Mouse (Mus musculus): ENCODE measurements around the gene Polr2l. TPM values are rescaled to one million over a fixed set of nuclear protein-coding genes. Genes with fewer than 3 reads are reported as not detected.

The Polr2l gene
- total and polyA plus RNA-seq, 2 experiments from 2014 or later: 17.4 to 81.3 TPM

- H3K36me3 ChIP-seq (replicated peaks; ENCODE audit: control insufficient read depth, insufficient read depth, low read length): 0 out of 2 replicates have a peak, but pooled peaks cover 3% of the 10 kb centered on the region
- no peak overlapping the region for H3K9ac ChIP-seq (replicated peaks; ENCODE audit: low read depth, low read length)
- WGBS: 91% methylated on average over 5 of the region's 5 CpGs
- DNase-seq (ENCODE audit: low spot score) (no peak), ATAC-seq (ENCODE audit: insufficient read depth, low read depth) (no peak)
- H3K4me3 ChIP-seq (ENCODE audit: low read depth, low read length): no peak overlapping the region
- H3K4me2 ChIP-seq (ENCODE audit: low read depth, low read length): no peak overlapping the region
- no peaks in the 10 kb centered on the region for H3K9me3 ChIP-seq (replicated peaks; ENCODE audit: control insufficient read depth, low read length)
- H3K27ac ChIP-seq (ENCODE audit: low read depth): no peak overlapping the region
- peaks cover 3% of the 10 kb centered on the region; the same call in 1 of the 2 replicates for H3K4me1 ChIP-seq (ENCODE audit: control insufficient read depth, insufficient read depth)
- no peaks in the 10 kb centered on the region for H3K27me3 ChIP-seq (ENCODE audit: control insufficient read depth, insufficient read depth, low read length)
- no peak for TF ChIP-seq EP300 (IDR thresholded peaks at IDR 0.05; ENCODE audit: low read depth)
These were observed 27.6 kb upstream of the Polr2l start for GRCm38 (mm10) chr7:141502556-141502905.

GRCm38 (mm10) chr7:141501820-141502555, 27.1 kb upstream of the Polr2l start:
- no peak overlapping the region for H3K4me2 ChIP-seq (ENCODE audit: low read depth, low read length)
- ATAC-seq (ENCODE audit: insufficient read depth, low read depth) (no peak), DNase-seq (ENCODE audit: low spot score) (no peak)
- no peak for TF ChIP-seq CTCF (IDR thresholded peaks at IDR 0.05; ENCODE audit: low read depth)
- TF ChIP-seq EP300 (IDR thresholded peaks at IDR 0.05; ENCODE audit: low read depth): no peak
- no peaks in the 10 kb centered on the region for H3K27me3 ChIP-seq (ENCODE audit: control insufficient read depth, insufficient read depth, low read length)
- 84% methylated on average over 7 of the region's 7 CpGs for WGBS
- no peak overlapping the region for H3K4me3 ChIP-seq (ENCODE audit: low read depth, low read length)
- H3K9me3 ChIP-seq (replicated peaks; ENCODE audit: control insufficient read depth, low read length): no peaks in the 10 kb centered on the region
- H3K36me3 ChIP-seq (replicated peaks; ENCODE audit: control insufficient read depth, insufficient read depth, low read length): 0 out of 2 replicates have a peak, but pooled peaks cover 3% of the 10 kb centered on the region
- H3K27ac ChIP-seq (ENCODE audit: low read depth): no peak overlapping the region
- no peak overlapping the region for H3K9ac ChIP-seq (replicated peaks; ENCODE audit: low read depth, low read length)
- H3K4me1 ChIP-seq (ENCODE audit: control insufficient read depth, insufficient read depth): peaks cover 8% of the 10 kb centered on the region

GRCm38 (mm10) chr7:141497600-141497999, 22.7 kb upstream of the Polr2l start:
- H3K4me1 ChIP-seq (ENCODE audit: control insufficient read depth, insufficient read depth): peaks cover 14% of the 10 kb centered on the region
- ATAC-seq (ENCODE audit: insufficient read depth, low read depth) (peak; percentile 54; the same call in 1 of the 2 replicates), DNase-seq (ENCODE audit: low spot score) (peak; percentile 55)
- no peaks in the 10 kb centered on the region for H3K9me3 ChIP-seq (replicated peaks; ENCODE audit: control insufficient read depth, low read length)
- H3K36me3 ChIP-seq (replicated peaks; ENCODE audit: control insufficient read depth, insufficient read depth, low read length): peaks cover 7% of the 10 kb centered on the region
- H3K4me3 ChIP-seq (ENCODE audit: low read depth, low read length): no peak overlapping the region
- H3K27ac ChIP-seq (ENCODE audit: low read depth): peak overlapping the region; percentile 73
- TF ChIP-seq CTCF (IDR thresholded peaks at IDR 0.05; ENCODE audit: low read depth): no peak
- no peak for TF ChIP-seq EP300 (IDR thresholded peaks at IDR 0.05; ENCODE audit: low read depth)
- H3K9ac ChIP-seq (replicated peaks; ENCODE audit: low read depth, low read length): no peak overlapping the region
- no peaks in the 10 kb centered on the region for H3K27me3 ChIP-seq (ENCODE audit: control insufficient read depth, insufficient read depth, low read length)
- no peak overlapping the region for H3K4me2 ChIP-seq (ENCODE audit: low read depth, low read length)
- WGBS: 46% methylated on average over 3 of the region's 3 CpGs

- no peak overlapping the region for H3K9ac ChIP-seq (replicated peaks; ENCODE audit: low read depth, low read length)
- H3K4me1 ChIP-seq (ENCODE audit: control insufficient read depth, insufficient read depth): peaks cover 14% of the 10 kb centered on the region
- ATAC-seq (ENCODE audit: insufficient read depth, low read depth) (no peak), DNase-seq (ENCODE audit: low spot score) (no peak)
- H3K4me2 ChIP-seq (ENCODE audit: low read depth, low read length): no peak overlapping the region
- WGBS: 67% methylated on average over 4 of the region's 4 CpGs
- H3K9me3 ChIP-seq (replicated peaks; ENCODE audit: control insufficient read depth, low read length): no peaks in the 10 kb centered on the region
- peaks cover 20% of the 10 kb centered on the region for H3K36me3 ChIP-seq (replicated peaks; ENCODE audit: control insufficient read depth, insufficient read depth, low read length)
- TF ChIP-seq EP300 (IDR thresholded peaks at IDR 0.05; ENCODE audit: low read depth): no peak
- TF ChIP-seq CTCF (IDR thresholded peaks at IDR 0.05; ENCODE audit: low read depth): no peak
- H3K4me3 ChIP-seq (ENCODE audit: low read depth, low read length): no peak overlapping the region
- no peaks in the 10 kb centered on the region for H3K27me3 ChIP-seq (ENCODE audit: control insufficient read depth, insufficient read depth, low read length)
- H3K27ac ChIP-seq (ENCODE audit: low read depth): no peak overlapping the region
These were observed 21.0 kb upstream of the Polr2l start for GRCm38 (mm10) chr7:141495940-141496339.

- no peak for ATAC-seq (ENCODE audit: insufficient read depth, low read depth)
- 84% methylated on average over 2 of the region's 2 CpGs for WGBS
- no peak for DNase-seq (ENCODE audit: low spot score)
- Histone ChIP-seq H3K4me2 (ENCODE audit: low read depth, low read length) (no peak overlapping the region), H3K36me3 (replicated peaks; ENCODE audit: control insufficient read depth, insufficient read depth, low read length) (peaks cover 22% of the 10 kb centered on the region), H3K27ac (ENCODE audit: low read depth) (no peak overlapping the region), H3K9me3 (replicated peaks; ENCODE audit: control insufficient read depth, low read length) (no peaks in the 10 kb centered on the region), H3K4me1 (ENCODE audit: control insufficient read depth, insufficient read depth) (peaks cover 14% of the 10 kb centered on the region), H3K27me3 (ENCODE audit: control insufficient read depth, insufficient read depth, low read length) (no peaks in the 10 kb centered on the region), H3K9ac (replicated peaks; ENCODE audit: low read depth, low read length) (no peak overlapping the region), H3K4me3 (ENCODE audit: low read depth, low read length) (no peak overlapping the region)
- no peak for TF ChIP-seq CTCF (IDR thresholded peaks at IDR 0.05; ENCODE audit: low read depth)
- no peak for TF ChIP-seq EP300 (IDR thresholded peaks at IDR 0.05; ENCODE audit: low read depth)
These were observed 20.4 kb upstream of the Polr2l start for GRCm38 (mm10) chr7:141495379-141495778.

- ATAC-seq (ENCODE audit: insufficient read depth, low read depth) (no peak), DNase-seq (ENCODE audit: low spot score) (no peak)
- no peak overlapping the region for H3K27ac ChIP-seq (ENCODE audit: low read depth)
- no peak overlapping the region for H3K9ac ChIP-seq (replicated peaks; ENCODE audit: low read depth, low read length)
- 71% methylated on average over 1 of the region's 1 CpGs for WGBS
- TF ChIP-seq CTCF (IDR thresholded peaks at IDR 0.05; ENCODE audit: low read depth) (no peak), EP300 (IDR thresholded peaks at IDR 0.05; ENCODE audit: low read depth) (no peak)
- H3K4me1 ChIP-seq (ENCODE audit: control insufficient read depth, insufficient read depth): peaks cover 14% of the 10 kb centered on the region
- no peaks in the 10 kb centered on the region for H3K27me3 ChIP-seq (ENCODE audit: control insufficient read depth, insufficient read depth, low read length)
- H3K9me3 ChIP-seq (replicated peaks; ENCODE audit: control insufficient read depth, low read length): no peaks in the 10 kb centered on the region
- H3K36me3 ChIP-seq (replicated peaks; ENCODE audit: control insufficient read depth, insufficient read depth, low read length): peaks cover 34% of the 10 kb centered on the region
- H3K4me2 ChIP-seq (ENCODE audit: low read depth, low read length): no peak overlapping the region
- no peak overlapping the region for H3K4me3 ChIP-seq (ENCODE audit: low read depth, low read length)
These were observed 18.8 kb upstream of the Polr2l start for GRCm38 (mm10) chr7:141493729-141494128.
